Comparison of ENCODE assay signal across 8 mouse cellular contexts in genomic region chr5:96164021-96164411, GRCm38 (mm10). TPM values are rescaled to one million over a fixed set of nuclear protein-coding genes. Genes with fewer than 3 reads are reported as not detected.
DNase-seq lines count a peak whose midpoint lies in the region; ATAC-seq and TF ChIP-seq lines count a peak whose summit lies in the region.

Gene Cnot6l, minus strand, starts transcription at chr5:96164171.

- H3K9me3 ChIP-seq in forebrain, embryonic 16.5 days (ENCODE audit: control insufficient read depth, low read length) = no peaks in the 10 kb centered on the region
- no peaks in the 10 kb centered on the region for H3K9me3 ChIP-seq in hindbrain, embryonic 11.5 days (ENCODE audit: control insufficient read depth, low read length)

- no peak for TF ChIP-seq POLR2A in bone marrow, adult 2 months (IDR thresholded peaks at IDR 0.05; ENCODE audit: borderline replicate concordance, control insufficient read depth, low read depth, low read length)
- no peak for TF ChIP-seq POLR2A in small intestine, adult 2 months (IDR thresholded peaks at IDR 0.05; ENCODE audit: low read depth, low read length)

- no peaks in the 10 kb centered on the region; the same call in 1 of the 2 replicates for H3K4me1 ChIP-seq in bone marrow, adult 2 months (ENCODE audit: control insufficient read depth, insufficient read depth, low read length)
- H3K4me1 ChIP-seq in forebrain, embryonic 16.5 days (replicated peaks; ENCODE audit: control insufficient read depth, insufficient read depth, low read length) = peaks cover 14% of the 10 kb centered on the region
- no peaks in the 10 kb centered on the region for H3K4me1 ChIP-seq in hindbrain, embryonic 11.5 days (replicated peaks; ENCODE audit: control insufficient read depth, insufficient read depth, low read length)
- no peaks in the 10 kb centered on the region for H3K4me1 ChIP-seq in small intestine, adult 2 months (ENCODE audit: control insufficient read depth, insufficient read depth, insufficient read length, low read length)

- H3K4me3 ChIP-seq in bone marrow, adult 2 months (replicated peaks; ENCODE audit: control insufficient read depth, low read depth, low read length) = peak within 1 kb of the TSS; percentile 61
- H3K4me3 ChIP-seq in forebrain, embryonic 16.5 days (replicated peaks; ENCODE audit: low read length) = peak within 1 kb of the TSS; percentile 95
- H3K4me3 ChIP-seq in hindbrain, embryonic 11.5 days (ENCODE audit: low read depth, low read length) = peak within 1 kb of the TSS; percentile 83
- peak within 1 kb of the TSS; percentile 95 for H3K4me3 ChIP-seq in small intestine, adult 2 months (ENCODE audit: low read depth, low read length)

- H3K9ac ChIP-seq in forebrain, embryonic 16.5 days (replicated peaks; ENCODE audit: low read depth, low read length) = peak within 1 kb of the TSS; percentile 97
- peak within 1 kb of the TSS; percentile 98 for H3K9ac ChIP-seq in hindbrain, embryonic 11.5 days (ENCODE audit: low read depth, low read length)

- H3K36me3 ChIP-seq in forebrain, embryonic 16.5 days (ENCODE audit: control insufficient read depth, insufficient read depth) = no peaks in the 10 kb centered on the region
- no peaks in the 10 kb centered on the region for H3K36me3 ChIP-seq in hindbrain, embryonic 11.5 days (ENCODE audit: control insufficient read depth, insufficient read depth, low read length)
- H3K36me3 ChIP-seq in small intestine, adult 2 months (ENCODE audit: control insufficient read depth, insufficient read depth, low read length) = no peaks in the 10 kb centered on the region

- TF ChIP-seq CTCF in bone marrow, adult 2 months (IDR thresholded peaks at IDR 0.05; ENCODE audit: control insufficient read depth, insufficient read depth, low read length) = no peak
- TF ChIP-seq CTCF in small intestine, adult 2 months (IDR thresholded peaks at IDR 0.05; ENCODE audit: extremely low read depth, insufficient read length, insufficient replicate concordance, low read depth, low read length) = no peak

- H3K27me3 ChIP-seq in forebrain, embryonic 16.5 days (replicated peaks; ENCODE audit: control insufficient read depth, insufficient read depth, low read length) = no peaks in the 10 kb centered on the region
- no peaks in the 10 kb centered on the region for H3K27me3 ChIP-seq in hindbrain, embryonic 11.5 days (ENCODE audit: control insufficient read depth, insufficient read depth, low read length)
- no peaks in the 10 kb centered on the region for H3K27me3 ChIP-seq in small intestine, adult 2 months (ENCODE audit: control insufficient read depth, insufficient read depth, low read length)

- no peak for ATAC-seq in forebrain, embryonic 16.5 days
- no peak for ATAC-seq in hindbrain, embryonic 11.5 days (ENCODE audit: low FRiP score)

- peak within 1 kb of the TSS; percentile 70 for H3K4me2 ChIP-seq in forebrain, embryonic 16.5 days (ENCODE audit: low read length)
- H3K4me2 ChIP-seq in hindbrain, embryonic 11.5 days (replicated peaks; ENCODE audit: low read depth, low read length) = peak within 1 kb of the TSS; percentile 68

- DNase-seq in CD8-positive naive resting alpha-beta T cell, adult 2 months (ENCODE audit: low read depth in 2 of 2, low spot score in 2 of 2) = peak; percentile 53 to 61
- DNase-seq in hindbrain, embryonic 11.5 days (ENCODE audit: low spot score) = peak; percentile 18
- DNase-seq in layer of hippocampus, postnatal 14 days (ENCODE audit: low spot score in 2 of 2) = peak; percentile 12 to 31
- DNase-seq in lung, postnatal 25 days (ENCODE audit: low spot score) = peak; percentile 87
- DNase-seq in urinary bladder, postnatal 36 days (ENCODE audit: low spot score in 2 of 2) = no peak

- peak within 1 kb of the TSS; percentile 93 for H3K27ac ChIP-seq in bone marrow, adult 2 months (ENCODE audit: control insufficient read depth, insufficient read depth, low read depth, low read length, poor library complexity)
- peak within 1 kb of the TSS; percentile 99 for H3K27ac ChIP-seq in forebrain, embryonic 16.5 days (ENCODE audit: low read length)
- no peak within 1 kb of the TSS for H3K27ac ChIP-seq in hindbrain, embryonic 11.5 days (ENCODE audit: low read depth, low read length)
- H3K27ac ChIP-seq in small intestine, adult 2 months (ENCODE audit: insufficient read depth, low read depth, low read length) = peak within 1 kb of the TSS; percentile 86

- 2% methylated on average over 5 of the region's 5 CpGs for WGBS in bone marrow, adult 2 months
- WGBS in forebrain, embryonic 16.5 days = 48% methylated on average over 5 of the region's 5 CpGs
- WGBS in hindbrain, embryonic 11.5 days = 46% methylated on average over 5 of the region's 5 CpGs
- 14% methylated on average over 5 of the region's 5 CpGs for WGBS in small intestine, adult 2 months

RNA-seq across cellular contexts. Expression of gene Cnot6l, which starts in this region (rescaled TPM):
- 8.1 and 11.9 TPM in 2 replicates for polyA plus RNA-seq in bone marrow, adult 2 months (2011; ENCODE audit: insufficient read depth, insufficient read length, low replicate concordance, missing spikeins)
- 13.9 and 16.7 TPM in 2 replicates for polyA plus RNA-seq in forebrain, embryonic 16.5 days (2015; fragmentation: Nextera tagmentation; extraction: Ambion mirVana)
- 9.6 and 15.1 TPM in 2 replicates for polyA plus RNA-seq in hindbrain, embryonic 11.5 days (2014; fragmentation: Nextera tagmentation; extraction: Ambion mirVana)
- total RNA-seq in layer of hippocampus, postnatal 14 days (2021) = 10 to 100 TPM; 59.2 to 88.4 TPM
- polyA plus RNA-seq in small intestine, adult 2 months (2012; rRNA removed) = 0.90 and 3.0 TPM in 2 replicates

Comparison
In these comparisons a context has a peak if more than half of its experiments do, and no peak if none do; other contexts are left out.
1. DNase-seq: peak in CD8-positive naive resting alpha-beta T cell, adult 2 months (2 of 2), hindbrain, embryonic 11.5 days (single experiment), layer of hippocampus, postnatal 14 days (2 of 2) and lung, postnatal 25 days (single experiment); none in urinary bladder, postnatal 36 days (0 of 2).
2. Peak in every context shown above with its lines, with median percentiles within 50 percentile points of each other: H3K4me3 ChIP-seq.